Mouse (Mus musculus) erythroblast, embryonic 14.5 days (primary cell): ENCODE measurements around the gene Pxylp1. TPM values are rescaled to one million over a fixed set of nuclear protein-coding genes. Genes with fewer than 3 reads are reported as not detected.

Experiments used
- H3K27me3 ChIP-seq: 2 replicates; pipeline ENCODE4 v1.6.1; 2012; ENCODE audit warnings: inconsistent platforms; ENCODE audit not compliant: control insufficient read depth
- H3K36me3 ChIP-seq: 2 replicates; pipeline ENCODE4 v1.6.1; 2012; ENCODE audit warnings: mild to moderate bottlenecking, inconsistent platforms; ENCODE audit not compliant: control insufficient read depth
- H3K4me1 ChIP-seq: 2 replicates; pipeline ENCODE4 v1.6.1; 2012; ENCODE audit warnings: inconsistent platforms; ENCODE audit not compliant: control insufficient read depth
- H3K4me3 ChIP-seq: replicated peaks from 2 replicates; pipeline ENCODE3; 2012; ENCODE audit warnings: moderate library complexity, mild to moderate bottlenecking, inconsistent platforms
- H3K9me3 ChIP-seq: 2 replicates; pipeline ENCODE4 v1.6.1; 2012; ENCODE audit warnings: low read length, inconsistent platforms, mixed read lengths; ENCODE audit not compliant: control insufficient read depth
- GATA1 ChIP-seq: IDR thresholded peaks from 2 replicates; pipeline ENCODE4 v1.6.1; 2012; ENCODE audit warnings: low read length, inconsistent platforms, mixed read lengths
- TAL1 ChIP-seq: IDR thresholded peaks from 3 replicates; pipeline ENCODE4 v1.6.1; 2012; ENCODE audit warnings: low read length, inconsistent platforms, mixed read lengths
- polyA plus RNA-seq: library from polyadenylated mRNA; stranded (reverse); fragments of >175 nt; gene quantifications from 2 replicates; pipeline ENCODE4 v1.2.3, GENCODE M21; 2012

Gene Pxylp1
- polyA plus RNA-seq, 1 experiment = 0.05 TPM

DNA sequence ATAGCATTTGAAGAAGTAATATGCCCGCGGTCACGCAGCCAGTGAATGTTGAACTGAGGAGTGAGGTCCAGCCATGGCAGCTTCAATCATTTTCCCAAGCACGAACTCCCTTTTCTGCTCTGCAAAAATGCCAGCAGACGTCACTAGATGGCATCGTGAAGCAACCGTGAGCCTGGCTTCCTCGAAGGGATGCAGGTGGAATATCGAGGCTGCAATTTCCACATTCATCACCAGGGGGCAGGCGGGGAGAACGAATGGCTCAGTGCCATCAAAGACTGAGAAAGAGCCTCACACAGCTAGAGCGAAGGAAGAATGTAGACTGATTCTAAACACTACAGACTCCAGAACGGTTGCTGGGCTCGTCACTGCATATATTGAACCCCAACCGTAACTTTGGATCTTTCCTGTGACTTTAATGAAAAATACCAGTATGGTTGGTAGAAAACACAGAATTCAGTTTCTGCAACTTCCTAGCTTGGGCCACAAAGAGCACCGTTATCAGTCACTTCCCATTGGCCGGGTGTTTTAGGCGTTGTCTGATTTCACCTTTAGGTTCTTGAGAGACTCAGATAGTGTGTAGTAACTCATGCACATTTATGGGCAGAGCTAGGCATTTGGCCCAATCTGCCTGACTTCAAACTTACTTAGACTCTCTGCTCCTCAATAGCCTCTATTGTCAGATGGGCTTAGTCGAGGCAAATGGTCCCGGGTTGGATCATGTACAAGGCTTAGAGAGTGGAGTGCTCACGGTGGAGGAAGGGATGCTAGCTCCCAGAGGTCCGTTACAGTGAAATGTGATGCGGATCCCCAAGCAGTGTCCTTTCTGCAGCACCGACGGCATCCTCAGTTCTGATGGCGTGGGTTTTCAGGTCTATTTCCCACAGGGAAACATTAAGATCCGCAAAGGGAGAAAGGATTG, 24.4 kb upstream of the Pxylp1 start:
- H3K27me3 ChIP-seq = no peaks in the 10 kb centered on the region; the same call in 1 of the 2 replicates
- TF ChIP-seq GATA1 = no peak
- TF ChIP-seq TAL1 = no peak
- peaks cover 2% of the 10 kb centered on the region for H3K9me3 ChIP-seq
- no peaks in the 10 kb centered on the region for H3K4me1 ChIP-seq
- H3K36me3 ChIP-seq = no peaks in the 10 kb centered on the region
- no peak overlapping the region for H3K4me3 ChIP-seq

DNA sequence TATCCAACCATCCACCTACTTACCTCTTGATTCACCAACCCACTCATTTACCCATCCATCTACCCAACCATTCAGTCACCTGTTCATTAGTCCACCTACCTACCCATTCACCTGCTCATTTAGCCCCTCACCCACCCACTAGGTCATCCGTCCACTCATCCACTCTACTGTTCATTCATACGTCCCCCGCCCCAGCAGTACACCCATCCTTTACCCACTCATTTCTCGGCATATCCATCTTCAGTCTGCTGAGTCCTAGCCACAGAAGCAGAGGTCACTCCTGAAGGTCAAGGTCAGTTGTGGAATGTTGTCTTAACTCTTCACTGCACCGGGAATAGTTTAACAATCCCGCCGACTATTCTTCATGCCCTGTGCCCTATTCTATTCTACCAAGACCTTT, 23.6 kb upstream of the Pxylp1 start:
- TF ChIP-seq GATA1 = no peak
- no peak for TF ChIP-seq TAL1
- no peak overlapping the region for H3K4me3 ChIP-seq
- no peaks in the 10 kb centered on the region for H3K4me1 ChIP-seq
- no peaks in the 10 kb centered on the region; the same call in 1 of the 2 replicates for H3K27me3 ChIP-seq
- peaks cover 2% of the 10 kb centered on the region for H3K9me3 ChIP-seq
- no peaks in the 10 kb centered on the region for H3K36me3 ChIP-seq

DNA sequence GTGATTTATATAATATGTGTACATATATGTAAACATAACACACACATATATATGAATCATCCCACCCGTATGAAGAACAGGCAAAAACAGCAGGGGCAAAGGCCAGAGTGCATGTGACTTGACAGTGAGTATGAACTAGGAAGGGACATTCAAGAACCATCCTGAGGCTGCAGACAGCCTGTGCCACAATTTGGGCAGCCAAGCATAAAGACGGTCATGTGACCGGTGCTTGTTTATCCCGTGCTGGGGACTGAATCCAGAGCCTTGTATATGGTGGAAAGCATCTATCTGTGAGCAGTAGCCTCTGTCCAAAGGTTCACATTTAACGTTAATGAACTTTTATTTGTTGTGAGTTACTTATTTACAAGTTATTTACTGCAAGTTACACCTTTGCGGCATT, 22.4 kb upstream of the Pxylp1 start:
- no peaks in the 10 kb centered on the region; the same call in 1 of the 2 replicates for H3K27me3 ChIP-seq
- H3K9me3 ChIP-seq = peaks cover 2% of the 10 kb centered on the region
- no peaks in the 10 kb centered on the region for H3K4me1 ChIP-seq
- no peak overlapping the region for H3K4me3 ChIP-seq
- TF ChIP-seq TAL1 (no peak), GATA1 (no peak)
- H3K36me3 ChIP-seq = no peaks in the 10 kb centered on the region

DNA sequence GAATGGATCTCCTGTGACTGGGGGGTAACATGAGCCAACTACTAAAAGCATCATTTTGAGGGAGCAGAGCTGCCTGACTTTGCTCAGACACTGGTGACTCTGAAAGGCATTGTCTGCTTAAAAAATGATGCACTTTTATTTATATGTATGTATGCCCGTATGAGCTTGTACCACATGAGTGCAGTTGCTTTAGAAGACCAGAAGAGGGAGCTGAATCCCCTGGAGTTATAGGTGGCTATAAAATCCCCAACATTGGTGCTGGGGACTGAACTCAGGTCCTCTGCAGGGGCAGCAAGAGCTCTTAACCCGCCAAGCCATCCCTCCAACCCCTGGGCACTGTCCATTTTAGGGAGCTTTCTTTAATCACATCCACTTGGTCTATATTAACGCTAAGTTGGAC, 21.5 kb upstream of the Pxylp1 start:
- no peak overlapping the region for H3K4me3 ChIP-seq
- TF ChIP-seq TAL1 (no peak), GATA1 (no peak)

DNA sequence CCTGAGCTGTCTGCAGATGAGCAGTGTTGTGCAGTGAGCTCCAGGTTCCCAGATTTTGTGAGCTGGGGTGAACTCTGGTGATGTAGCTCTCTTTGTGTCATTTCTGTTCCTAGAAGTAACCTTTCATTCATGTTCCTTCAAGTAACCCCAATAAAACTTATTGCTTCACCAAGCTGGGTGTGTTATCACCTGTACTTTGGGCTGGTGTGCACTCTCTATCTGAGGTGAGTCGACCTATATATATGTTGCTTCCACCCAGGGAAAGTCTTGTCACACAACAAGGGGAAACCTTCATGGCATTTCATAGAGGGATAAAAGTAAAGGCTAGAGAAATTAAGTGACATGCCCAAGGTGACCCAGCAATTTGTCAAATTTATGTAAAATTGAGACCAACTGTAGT, 17.0 kb upstream of the Pxylp1 start:
- Histone ChIP-seq H3K4me1 (no peaks in the 10 kb centered on the region), H3K36me3 (no peaks in the 10 kb centered on the region), H3K4me3 (no peak overlapping the region), H3K9me3 (no peaks in the 10 kb centered on the region), H3K27me3 (no peaks in the 10 kb centered on the region)
- no peak for TF ChIP-seq GATA1
- no peak for TF ChIP-seq TAL1

More for the DNA sequence above, 21.5 kb upstream of the Pxylp1 start:
- Histone ChIP-seq H3K9me3 (peaks cover under 1% of the 10 kb centered on the region; the same call in 1 of the 2 replicates), H3K36me3 (no peaks in the 10 kb centered on the region), H3K4me1 (no peaks in the 10 kb centered on the region), H3K27me3 (no peaks in the 10 kb centered on the region; the same call in 1 of the 2 replicates)

DNA sequence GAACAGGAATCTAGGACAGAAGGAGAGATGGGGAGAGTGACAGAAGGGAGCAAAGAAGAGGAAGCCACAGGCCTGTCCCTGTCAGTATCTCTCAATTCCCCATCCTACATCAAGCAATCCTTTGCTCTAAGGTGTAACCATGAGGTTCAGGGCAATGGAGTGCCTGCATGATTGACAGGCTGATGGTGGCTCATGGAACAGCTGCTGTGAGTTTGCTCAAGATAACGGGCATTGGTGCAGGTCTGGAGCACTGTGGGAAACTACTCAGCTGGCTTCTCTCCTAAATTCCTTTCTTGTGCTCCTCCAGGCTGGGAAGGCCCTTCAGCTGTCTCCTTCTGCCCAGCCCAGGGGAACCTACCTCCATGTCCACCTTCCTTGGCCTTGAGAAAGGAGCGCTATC, 16.3 kb upstream of the Pxylp1 start:
- no peak for TF ChIP-seq GATA1
- TF ChIP-seq TAL1 = no peak
- Histone ChIP-seq H3K27me3 (no peaks in the 10 kb centered on the region), H3K4me3 (no peak overlapping the region), H3K4me1 (no peaks in the 10 kb centered on the region), H3K9me3 (no peaks in the 10 kb centered on the region), H3K36me3 (no peaks in the 10 kb centered on the region)

DNA sequence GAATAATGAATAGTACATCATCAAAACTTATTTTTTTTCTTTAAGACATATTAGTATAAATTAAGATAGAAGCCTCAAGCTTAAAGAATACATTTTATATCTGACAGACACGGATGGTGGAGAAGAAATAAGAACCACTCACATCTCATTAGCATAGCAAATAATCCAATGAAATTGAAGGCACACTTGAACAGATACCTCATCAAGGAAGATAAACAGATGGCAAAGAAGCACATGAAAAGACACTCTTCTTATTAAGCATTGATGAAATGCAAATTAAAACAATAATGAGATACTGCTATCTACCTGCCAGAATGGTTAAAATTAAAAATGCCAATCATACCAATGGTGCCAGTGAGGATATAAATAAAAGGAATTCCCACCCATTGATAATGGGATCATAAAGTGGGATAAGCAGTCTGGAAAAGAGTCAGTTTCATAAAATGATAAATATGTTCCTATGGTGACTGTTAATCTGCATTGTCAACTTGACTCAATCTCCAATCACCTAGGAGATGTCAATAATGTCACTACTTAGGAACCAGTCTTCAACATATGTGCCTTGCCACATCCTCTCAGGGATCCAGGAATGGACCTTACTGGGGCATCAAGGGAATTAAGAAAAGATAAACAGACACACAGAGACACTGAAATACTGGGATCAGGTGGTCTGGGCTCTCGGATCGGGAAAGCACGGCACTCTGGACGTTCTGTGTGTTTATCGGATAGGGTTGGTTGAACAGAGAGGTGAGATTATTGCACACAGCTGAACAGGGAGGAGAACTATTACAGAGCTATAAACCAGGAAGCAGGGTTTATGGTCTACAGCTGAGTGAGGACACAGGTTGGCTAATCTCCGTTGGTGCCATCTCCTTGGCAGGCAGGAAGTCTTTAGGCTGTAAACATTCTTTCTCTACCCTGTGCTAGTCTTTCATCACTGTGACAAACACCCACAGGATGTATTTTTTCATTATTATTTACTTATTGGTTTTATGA, 12.2 kb upstream of the Pxylp1 start:
- Histone ChIP-seq H3K4me3 (no peak overlapping the region), H3K4me1 (no peaks in the 10 kb centered on the region), H3K36me3 (no peaks in the 10 kb centered on the region), H3K9me3 (no peaks in the 10 kb centered on the region), H3K27me3 (no peaks in the 10 kb centered on the region)
- TF ChIP-seq GATA1 = no peak
- TF ChIP-seq TAL1 = no peak

DNA sequence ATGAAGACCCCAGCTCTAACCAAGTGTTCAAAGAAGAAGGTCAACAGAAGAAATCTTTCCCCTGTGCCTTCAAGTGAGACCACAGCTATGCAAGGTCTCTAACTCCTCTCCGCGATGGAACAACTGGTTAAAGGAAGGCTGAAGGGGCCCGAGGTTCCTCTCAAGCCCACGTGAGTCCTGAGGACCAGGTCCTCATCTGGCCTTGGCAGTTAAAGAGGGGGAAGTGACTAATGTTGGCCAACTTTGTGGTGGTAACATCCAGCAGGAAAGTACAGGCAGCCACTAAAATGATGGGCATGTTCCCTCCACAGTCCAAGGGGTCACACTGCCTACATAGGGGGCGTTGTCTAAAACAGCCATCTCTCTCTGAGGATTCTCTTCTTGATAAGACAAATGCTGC, 7.2 kb upstream of the Pxylp1 start:
- no peaks in the 10 kb centered on the region for H3K27me3 ChIP-seq
- no peaks in the 10 kb centered on the region for H3K36me3 ChIP-seq
- H3K4me1 ChIP-seq = no peaks in the 10 kb centered on the region
- TF ChIP-seq TAL1 (no peak), GATA1 (no peak)
- no peaks in the 10 kb centered on the region for H3K9me3 ChIP-seq
- H3K4me3 ChIP-seq = no peak overlapping the region

DNA sequence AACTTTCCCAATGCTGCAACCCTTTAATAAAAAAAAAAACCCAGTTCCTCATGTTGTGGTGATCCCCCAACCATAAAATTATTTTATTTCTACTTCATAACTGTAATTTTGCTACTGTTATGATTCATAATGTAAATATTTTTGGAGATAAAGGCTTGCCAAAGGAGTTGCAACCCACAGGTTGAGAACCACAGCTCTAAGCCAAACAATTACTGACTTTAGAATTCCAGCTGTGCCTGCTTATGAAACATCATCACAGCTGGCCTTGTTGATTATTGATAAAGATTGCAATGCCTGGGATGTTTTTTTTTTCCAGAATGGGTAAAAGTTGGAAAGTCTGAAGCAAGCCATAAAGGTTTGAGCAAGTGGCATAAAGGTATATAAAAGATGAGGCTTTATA, 6.5 kb upstream of the Pxylp1 start:
- H3K27me3 ChIP-seq = no peaks in the 10 kb centered on the region
- no peaks in the 10 kb centered on the region for H3K36me3 ChIP-seq
- no peaks in the 10 kb centered on the region for H3K4me1 ChIP-seq
- TF ChIP-seq TAL1 (no peak), GATA1 (no peak)
- H3K4me3 ChIP-seq = no peak overlapping the region
- H3K9me3 ChIP-seq = no peaks in the 10 kb centered on the region
